Mouse (Mus musculus): Measurements from ENCODE around the gene Cdkl4. TPM values are rescaled to one million over a fixed set of nuclear protein-coding genes. Genes with fewer than 3 reads are reported as not detected.
A peak's percentile ranks its signal among the peaks of the same experiment; 100 is the strongest.

The Cdkl4 gene
- polyA plus RNA-seq, 1 experiment from 2014 or later = 6.3 TPM

- H3K27ac ChIP-seq (ENCODE audit: low read length) = no peak overlapping the region
- H3K9me3 ChIP-seq (replicated peaks; ENCODE audit: control insufficient read depth, low read length, poor library complexity, severe bottlenecking) = no peaks in the 10 kb centered on the region
- H3K4me3 ChIP-seq (ENCODE audit: low read depth, low read length) = no peak overlapping the region
- ATAC-seq = no peak
- no peak overlapping the region for H3K4me2 ChIP-seq (ENCODE audit: low read length)
- H3K27me3 ChIP-seq (ENCODE audit: control insufficient read depth, insufficient read depth, low read depth, low read length) = no peaks in the 10 kb centered on the region
- peaks cover 6% of the 10 kb centered on the region for H3K4me1 ChIP-seq (ENCODE audit: control insufficient read depth, insufficient read depth, low read length)
- 0 out of 2 replicates have a peak, but pooled peaks cover 4% of the 10 kb centered on the region for H3K36me3 ChIP-seq (ENCODE audit: control insufficient read depth, insufficient read depth, low read length)
- no peak overlapping the region for H3K9ac ChIP-seq (ENCODE audit: low read depth, low read length)
- WGBS = 34% methylated on average over 11 of the region's 11 CpGs
Observed at GRCm38 (mm10) chr17:80559050-80559449, 18.6 kb downstream of the Cdkl4 start.

GRCm38 (mm10) chr17:80558583-80558982, 19.0 kb downstream of the Cdkl4 start:
- WGBS = 76% methylated on average over 14 of the region's 14 CpGs
- Histone ChIP-seq H3K9ac (ENCODE audit: low read depth, low read length) (no peak overlapping the region), H3K4me2 (ENCODE audit: low read length) (no peak overlapping the region), H3K27ac (ENCODE audit: low read length) (no peak overlapping the region), H3K27me3 (ENCODE audit: control insufficient read depth, insufficient read depth, low read depth, low read length) (no peaks in the 10 kb centered on the region), H3K4me1 (ENCODE audit: control insufficient read depth, insufficient read depth, low read length) (peaks cover 7% of the 10 kb centered on the region), H3K9me3 (replicated peaks; ENCODE audit: control insufficient read depth, low read length, poor library complexity, severe bottlenecking) (no peaks in the 10 kb centered on the region), H3K36me3 (ENCODE audit: control insufficient read depth, insufficient read depth, low read length) (0 out of 2 replicates have a peak, but pooled peaks cover 4% of the 10 kb centered on the region), H3K4me3 (ENCODE audit: low read depth, low read length) (no peak overlapping the region)
- no peak for ATAC-seq

- 94% methylated on average over 5 of the region's 5 CpGs for WGBS
- H3K27me3 ChIP-seq (ENCODE audit: control insufficient read depth, insufficient read depth, low read depth, low read length) = no peaks in the 10 kb centered on the region
- H3K4me3 ChIP-seq (ENCODE audit: low read depth, low read length) = no peak overlapping the region
- H3K4me2 ChIP-seq (ENCODE audit: low read length) = no peak overlapping the region
- no peak overlapping the region for H3K9ac ChIP-seq (ENCODE audit: low read depth, low read length)
- no peaks in the 10 kb centered on the region for H3K9me3 ChIP-seq (replicated peaks; ENCODE audit: control insufficient read depth, low read length, poor library complexity, severe bottlenecking)
- no peak for ATAC-seq
- 0 out of 2 replicates have a peak, but pooled peaks cover 4% of the 10 kb centered on the region for H3K36me3 ChIP-seq (ENCODE audit: control insufficient read depth, insufficient read depth, low read length)
- peaks cover 10% of the 10 kb centered on the region for H3K4me1 ChIP-seq (ENCODE audit: control insufficient read depth, insufficient read depth, low read length)
- H3K27ac ChIP-seq (ENCODE audit: low read length) = no peak overlapping the region
Observed at GRCm38 (mm10) chr17:80557461-80557860, 20.2 kb downstream of the Cdkl4 start.

GRCm38 (mm10) chr17:80553318-80554270, 24.0 kb downstream of the Cdkl4 start:
- peak overlapping the region; percentile 85 for H3K27ac ChIP-seq (ENCODE audit: low read length)
- ATAC-seq = peak; percentile 92
- H3K9me3 ChIP-seq (replicated peaks; ENCODE audit: control insufficient read depth, low read length, poor library complexity, severe bottlenecking) = no peaks in the 10 kb centered on the region
- H3K9ac ChIP-seq (ENCODE audit: low read depth, low read length) = peak overlapping the region; percentile 75
- 0 out of 2 replicates have a peak, but pooled peaks cover 4% of the 10 kb centered on the region for H3K36me3 ChIP-seq (ENCODE audit: control insufficient read depth, insufficient read depth, low read length)
- H3K4me1 ChIP-seq (ENCODE audit: control insufficient read depth, insufficient read depth, low read length) = peaks cover 10% of the 10 kb centered on the region
- 3% methylated on average over 35 of the region's 35 CpGs for WGBS
- peak overlapping the region; percentile 64 for H3K4me2 ChIP-seq (ENCODE audit: low read length)
- H3K4me3 ChIP-seq (ENCODE audit: low read depth, low read length) = peak overlapping the region; percentile 56
- no peaks in the 10 kb centered on the region for H3K27me3 ChIP-seq (ENCODE audit: control insufficient read depth, insufficient read depth, low read depth, low read length)

GRCm38 (mm10) chr17:80552653-80553052, 25.0 kb downstream of the Cdkl4 start:
- no peaks in the 10 kb centered on the region for H3K9me3 ChIP-seq (replicated peaks; ENCODE audit: control insufficient read depth, low read length, poor library complexity, severe bottlenecking)
- peaks cover 10% of the 10 kb centered on the region for H3K4me1 ChIP-seq (ENCODE audit: control insufficient read depth, insufficient read depth, low read length)
- no peak for ATAC-seq
- no peak overlapping the region for H3K9ac ChIP-seq (ENCODE audit: low read depth, low read length)
- 0 out of 2 replicates have a peak, but pooled peaks cover 4% of the 10 kb centered on the region for H3K36me3 ChIP-seq (ENCODE audit: control insufficient read depth, insufficient read depth, low read length)
- no peak overlapping the region for H3K4me3 ChIP-seq (ENCODE audit: low read depth, low read length)
- H3K4me2 ChIP-seq (ENCODE audit: low read length) = peak overlapping the region; percentile 64
- H3K27ac ChIP-seq (ENCODE audit: low read length) = peak overlapping the region; percentile 85
- WGBS = 78% methylated on average over 4 of the region's 4 CpGs
- H3K27me3 ChIP-seq (ENCODE audit: control insufficient read depth, insufficient read depth, low read depth, low read length) = no peaks in the 10 kb centered on the region

GRCm38 (mm10) chr17:80550981-80551380, 26.6 kb downstream of the Cdkl4 start:
- Histone ChIP-seq H3K9ac (ENCODE audit: low read depth, low read length) (no peak overlapping the region), H3K9me3 (replicated peaks; ENCODE audit: control insufficient read depth, low read length, poor library complexity, severe bottlenecking) (no peaks in the 10 kb centered on the region), H3K4me1 (ENCODE audit: control insufficient read depth, insufficient read depth, low read length) (peaks cover 10% of the 10 kb centered on the region), H3K4me2 (ENCODE audit: low read length) (no peak overlapping the region), H3K36me3 (ENCODE audit: control insufficient read depth, insufficient read depth, low read length) (no peaks in the 10 kb centered on the region), H3K27ac (ENCODE audit: low read length) (no peak overlapping the region), H3K4me3 (ENCODE audit: low read depth, low read length) (no peak overlapping the region), H3K27me3 (ENCODE audit: control insufficient read depth, insufficient read depth, low read depth, low read length) (no peaks in the 10 kb centered on the region)
- 85% methylated on average over 15 of the region's 15 CpGs for WGBS
- ATAC-seq = no peak

- Histone ChIP-seq H3K4me2 (ENCODE audit: low read length) (no peak overlapping the region), H3K9me3 (replicated peaks; ENCODE audit: control insufficient read depth, low read length, poor library complexity, severe bottlenecking) (no peaks in the 10 kb centered on the region), H3K4me3 (ENCODE audit: low read depth, low read length) (no peak overlapping the region), H3K4me1 (ENCODE audit: control insufficient read depth, insufficient read depth, low read length) (no peaks in the 10 kb centered on the region), H3K9ac (ENCODE audit: low read depth, low read length) (no peak overlapping the region), H3K36me3 (ENCODE audit: control insufficient read depth, insufficient read depth, low read length) (no peaks in the 10 kb centered on the region), H3K27me3 (ENCODE audit: control insufficient read depth, insufficient read depth, low read depth, low read length) (no peaks in the 10 kb centered on the region), H3K27ac (ENCODE audit: low read length) (no peak overlapping the region)
- ATAC-seq = no peak
- WGBS = 87% methylated on average over 2 of the region's 2 CpGs
Observed at GRCm38 (mm10) chr17:80546846-80547245, 30.8 kb downstream of the Cdkl4 start.

- H3K27me3 ChIP-seq (ENCODE audit: control insufficient read depth, insufficient read depth, low read depth, low read length) = no peaks in the 10 kb centered on the region
- H3K9ac ChIP-seq (ENCODE audit: low read depth, low read length) = no peak overlapping the region
- ATAC-seq = no peak
- no peaks in the 10 kb centered on the region for H3K9me3 ChIP-seq (replicated peaks; ENCODE audit: control insufficient read depth, low read length, poor library complexity, severe bottlenecking)
- H3K36me3 ChIP-seq (ENCODE audit: control insufficient read depth, insufficient read depth, low read length) = no peaks in the 10 kb centered on the region
- H3K4me2 ChIP-seq (ENCODE audit: low read length) = no peak overlapping the region
- H3K4me3 ChIP-seq (ENCODE audit: low read depth, low read length) = no peak overlapping the region
- no peaks in the 10 kb centered on the region for H3K4me1 ChIP-seq (ENCODE audit: control insufficient read depth, insufficient read depth, low read length)
- WGBS = 93% methylated on average over 8 of the region's 8 CpGs
- no peak overlapping the region for H3K27ac ChIP-seq (ENCODE audit: low read length)
Observed at GRCm38 (mm10) chr17:80546227-80546626, 31.4 kb downstream of the Cdkl4 start.

GRCm38 (mm10) chr17:80543646-80544045, 34.0 kb downstream of the Cdkl4 start:
- no peak for ATAC-seq

More at GRCm38 (mm10) chr17:80543646-80544045, 34.0 kb downstream of the Cdkl4 start:
- Histone ChIP-seq H3K4me3 (ENCODE audit: low read depth, low read length) (no peak overlapping the region), H3K27me3 (ENCODE audit: control insufficient read depth, insufficient read depth, low read depth, low read length) (no peaks in the 10 kb centered on the region), H3K4me2 (ENCODE audit: low read length) (no peak overlapping the region), H3K9ac (ENCODE audit: low read depth, low read length) (no peak overlapping the region), H3K4me1 (ENCODE audit: control insufficient read depth, insufficient read depth, low read length) (no peaks in the 10 kb centered on the region), H3K36me3 (ENCODE audit: control insufficient read depth, insufficient read depth, low read length) (no peaks in the 10 kb centered on the region), H3K27ac (ENCODE audit: low read length) (no peak overlapping the region), H3K9me3 (replicated peaks; ENCODE audit: control insufficient read depth, low read length, poor library complexity, severe bottlenecking) (no peaks in the 10 kb centered on the region)
- 95% methylated on average over 20 of the region's 20 CpGs for WGBS

Measured in midbrain, embryonic 16.5 days (tissue).